Mouse (Mus musculus) ES-E14 (cell line): ENCODE measurements at regions not wholly inside any gene's neighbourhood (a gene's known extent, or its start where the extent isn't known, plus 50 kb on each side); places are given as distances from the start of the nearest gene placed in this dataset.
A peak's percentile ranks its signal among the peaks of the same experiment; 100 is the strongest.

ENCODE experiments used
- DNase-seq: peaks from one replicate; pipeline ENCODE4 v3.0.0-alpha.2; 2013; ENCODE audit warnings: low read depth, low spot score
- H3K27ac ChIP-seq: 2 replicates; pipeline ENCODE4 v1.5.1; 2012; ENCODE audit warnings: low read depth, mild to moderate bottlenecking, low read length, moderate library complexity, mixed read lengths; ENCODE audit not compliant: poor library complexity, insufficient read depth, severe bottlenecking
- H3K36me3 ChIP-seq: 2 replicates; pipeline ENCODE4 v1.6.1; 2012; ENCODE audit warnings: mild to moderate bottlenecking, low read length, moderate library complexity, mixed read lengths; ENCODE audit not compliant: control insufficient read depth, poor library complexity, insufficient read depth, severe bottlenecking
- H3K4me1 ChIP-seq, 2 experiments: fragments of 150-350 bp in 1 of 2; sonication (generic) in 1 of 2; 2 replicates each; pipeline ENCODE4 v1.6.1; 2012; ENCODE audit warnings: low read length in 2 of 2, mild to moderate bottlenecking in 1 of 2, mixed read lengths in 1 of 2; ENCODE audit not compliant: control insufficient read depth in 2 of 2, insufficient read depth in 2 of 2, poor library complexity in 1 of 2
- H3K4me3 ChIP-seq, 2 experiments: fragments of 150-350 bp in 1 of 2; sonication (generic) in 1 of 2; 2 replicates each; pipeline ENCODE4 v1.5.1; 2012; ENCODE audit warnings: low read length in 2 of 2, low read depth in 1 of 2, mild to moderate bottlenecking in 1 of 2, mixed read lengths in 1 of 2; ENCODE audit not compliant: insufficient read depth in 1 of 2, poor library complexity in 1 of 2, severe bottlenecking in 1 of 2
- H3K9ac ChIP-seq: 2 replicates; pipeline ENCODE4 v1.6.1; 2012; ENCODE audit warnings: low read depth, mild to moderate bottlenecking, low read length, mixed read lengths; ENCODE audit not compliant: poor library complexity, insufficient read depth, severe bottlenecking
- H3K9me3 ChIP-seq: fragments of 150-350 bp; sonication (generic); 2 replicates; pipeline ENCODE4 v1.6.1; 2012; ENCODE audit warnings: low read depth, mild to moderate bottlenecking, low read length; ENCODE audit not compliant: control insufficient read depth, insufficient read depth
- CHD2 ChIP-seq: IDR thresholded peaks from 2 replicates; pipeline ENCODE4 v1.6.1; 2014; ENCODE audit warnings: mild to moderate bottlenecking, low read depth, low read length, inconsistent platforms
- HCFC1 ChIP-seq: IDR thresholded peaks from 2 replicates; pipeline ENCODE4 v1.6.1; 2012; ENCODE audit warnings: low read length, inconsistent platforms, borderline replicate concordance; ENCODE audit not compliant: insufficient read depth
- MAFK ChIP-seq: IDR thresholded peaks from 2 replicates; pipeline ENCODE4 v1.6.1; 2014; ENCODE audit warnings: mild to moderate bottlenecking, low read depth, low read length, inconsistent platforms; ENCODE audit not compliant: insufficient read depth
- ZC3H11A ChIP-seq: IDR thresholded peaks from 2 replicates; pipeline ENCODE4 v1.6.1; 2012; ENCODE audit warnings: low read depth, mild to moderate bottlenecking, inconsistent platforms, low read length, borderline replicate concordance
- ZNF384 ChIP-seq: IDR thresholded peaks from 2 replicates; pipeline ENCODE4 v1.6.1; 2012; ENCODE audit warnings: low read depth, low read length, inconsistent platforms
- in situ Hi-C, 2 experiments: fragments of 600-800 bp; cut with MboI; formaldehyde crosslinking; loops; one replicate each; pipeline ENCODE4 v1.15.1; 2025; ENCODE audit warnings: low sequenced_read_pairs in 2 of 2, inconsistent platforms in 1 of 2; ENCODE audit not compliant: unreplicated experiment in 2 of 2

GRCm38 (mm10) chr9:46423184-46423967, 103.6 kb upstream of the 4931429L15Rik start:
- Histone ChIP-seq H3K4me1 (peaks cover 0 to 5% of the 10 kb centered on the region in 2 experiments; a peak in 2 of 4 replicates), H3K36me3 (no peaks in the 10 kb centered on the region), H3K4me3 (no peak overlapping the region), H3K9ac (no peak overlapping the region), H3K9me3 (no peaks in the 10 kb centered on the region), H3K27ac (0 out of 2 replicates have a peak overlapping the region, but pooled peaks have one; percentile 52)
- no peak for DNase-seq
- in situ Hi-C loops = no loop called here
- peak; percentile 99 for TF ChIP-seq MAFK
- no peak for TF ChIP-seq ZNF384
- no peak for TF ChIP-seq HCFC1
- no peak for TF ChIP-seq CHD2

GRCm38 (mm10) chr9:46421688-46422274, 102.0 kb upstream of the 4931429L15Rik start:
- Histone ChIP-seq H3K9me3 (no peaks in the 10 kb centered on the region), H3K36me3 (no peaks in the 10 kb centered on the region), H3K4me3 (no peak overlapping the region), H3K4me1 (peaks cover 3 to 9% of the 10 kb centered on the region in 2 experiments; a peak in 3 of 4 replicates), H3K9ac (no peak overlapping the region), H3K27ac (no peak overlapping the region)
- no peak for DNase-seq
- no peak for TF ChIP-seq ZNF384
- no peak for TF ChIP-seq MAFK
- TF ChIP-seq CHD2 = no peak
- no peak for TF ChIP-seq ZC3H11A
- no peak for TF ChIP-seq HCFC1
- in situ Hi-C loops = no loop called here

DNA sequence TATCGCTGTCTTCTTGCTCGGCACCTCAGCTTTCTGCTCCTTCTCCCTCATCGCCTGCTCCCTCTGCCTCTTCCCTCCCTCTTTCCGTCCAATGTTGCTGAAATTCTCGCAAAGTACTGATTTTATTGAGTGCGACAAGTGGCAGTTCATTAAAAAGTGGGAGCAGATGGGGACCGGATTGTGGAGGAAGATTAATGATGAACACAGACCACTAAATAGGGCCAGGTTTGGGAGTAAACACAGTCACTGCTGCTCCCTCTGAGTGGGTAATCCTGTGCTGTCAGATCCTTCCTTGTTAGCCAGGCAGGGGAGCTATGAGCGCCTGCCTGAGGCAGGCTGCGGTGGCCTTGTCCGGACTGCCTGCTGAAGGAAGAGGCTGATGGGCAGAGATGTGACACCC, 91.9 kb upstream of the 4931429L15Rik start:
- no peaks in the 10 kb centered on the region for H3K36me3 ChIP-seq
- no peak for TF ChIP-seq CHD2
- no peak for TF ChIP-seq ZC3H11A
- no peak for TF ChIP-seq HCFC1
- TF ChIP-seq MAFK = no peak
- TF ChIP-seq ZNF384 = no peak
- no peak for DNase-seq
- H3K9me3 ChIP-seq = no peaks in the 10 kb centered on the region
- H3K4me1 ChIP-seq = peaks cover 4 to 13% of the 10 kb centered on the region in 2 experiments
- H3K9ac ChIP-seq = no peak overlapping the region
- H3K27ac ChIP-seq = no peak overlapping the region
- in situ Hi-C loops = no loop called here
- no peak overlapping the region for H3K4me3 ChIP-seq

DNA sequence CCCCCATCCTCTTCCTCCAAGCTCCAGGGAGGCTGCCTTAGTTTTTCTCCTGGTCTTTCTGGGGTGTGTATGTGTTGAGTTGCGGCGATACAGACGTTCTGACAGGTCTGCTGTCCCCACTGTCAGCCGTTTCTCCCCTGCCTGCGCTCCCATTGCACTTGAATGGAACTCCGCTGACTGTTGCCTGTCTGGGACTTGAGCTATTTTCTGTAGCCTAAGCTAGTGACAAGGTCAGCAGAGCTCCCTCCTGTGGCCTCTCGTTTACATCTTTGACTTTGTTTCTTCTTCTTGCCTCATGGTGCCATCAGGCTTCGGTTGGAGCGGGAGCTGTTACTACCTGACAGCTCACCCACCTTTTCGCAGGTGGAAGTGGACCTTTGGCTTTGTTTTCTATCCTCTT, 89.0 kb upstream of the 4931429L15Rik start:
- TF ChIP-seq CHD2 (no peak), ZC3H11A (no peak), MAFK (no peak)
- Histone ChIP-seq H3K9me3 (no peaks in the 10 kb centered on the region), H3K27ac (no peak overlapping the region), H3K4me3 (no peak overlapping the region), H3K4me1 (no peaks in the 10 kb centered on the region; a peak in 1 of 4 replicates), H3K9ac (no peak overlapping the region), H3K36me3 (no peaks in the 10 kb centered on the region)
- in situ Hi-C loops = no loop called here
- no peak for DNase-seq
